Mouse (Mus musculus) liver, embryonic 16.5 days (tissue): Measurements from ENCODE around the gene Prss27. TPM values are rescaled to one million over a fixed set of nuclear protein-coding genes. Genes with fewer than 3 reads are reported as not detected.
"Not testable (repeated sequence)": the region's sequence is repeated elsewhere in the genome, so short reads cannot be mapped to it uniquely, and the experiment has no call there.

ENCODE experiments used
- ATAC-seq: fragments of 200-750 bp; cut with Nextera tagmentation; 2 replicates; pipeline ENCODE4 v1.8.0; 2017; ENCODE audit warnings: low read depth, mild to moderate bottlenecking, moderate number of reproducible peaks, moderate library complexity
- H3K27ac ChIP-seq: fragments of 300-500 bp; sonication (generic); 2 replicates; pipeline ENCODE4 v1.5.1; 2014; ENCODE audit warnings: mild to moderate bottlenecking, low read length
- H3K27me3 ChIP-seq: fragments of 300-500 bp; sonication (generic); 2 replicates; pipeline ENCODE4 v1.6.1; 2014; ENCODE audit warnings: low read depth, low read length, mixed read lengths; ENCODE audit not compliant: control insufficient read depth, insufficient read depth
- H3K36me3 ChIP-seq: fragments of 300-500 bp; sonication (generic); 2 replicates; pipeline ENCODE4 v1.6.1; 2014; ENCODE audit warnings: mild to moderate bottlenecking; ENCODE audit not compliant: control insufficient read depth, insufficient read depth
- H3K4me1 ChIP-seq: fragments of 300-500 bp; sonication (generic); 2 replicates; pipeline ENCODE4 v1.6.1; 2014; ENCODE audit warnings: low read depth, low read length, mixed read lengths; ENCODE audit not compliant: control insufficient read depth
- H3K4me2 ChIP-seq: fragments of 300-500 bp; sonication (generic); 2 replicates; pipeline ENCODE4 v1.6.1; 2014; ENCODE audit warnings: low read depth, low read length, mixed read lengths
- H3K4me3 ChIP-seq: fragments of 300-500 bp; sonication (generic); 2 replicates; pipeline ENCODE4 v1.5.1; 2014; ENCODE audit warnings: low read depth, mild to moderate bottlenecking, low read length
- H3K9ac ChIP-seq: fragments of 300-500 bp; sonication (generic); 2 replicates; pipeline ENCODE4 v1.6.1; 2014; ENCODE audit warnings: low read depth, low read length
- H3K9me3 ChIP-seq: fragments of 300-500 bp; sonication (generic); replicated peaks from 2 replicates; pipeline ENCODE4 v1.6.1; 2016; ENCODE audit warnings: low read length; ENCODE audit not compliant: control insufficient read depth
- WGBS: fragments of 180-500 bp; shearing (Covaris S2); extraction: QIAGEN DNeasy Blood & Tissue Kit; methylation state at CpG from one replicate; pipeline ENCODE4 v1.1.7; 2014; ENCODE audit not compliant: insufficient replicate concordance; 5-methylcytosine and 5-hydroxymethylcytosine counted together
- microRNA-seq: library from miRNA; unstranded; fragments of <30 nt; microRNA quantifications from one replicate; pipeline ENCODE4, GENCODE M21; 2016
- polyA plus RNA-seq: library from polyadenylated mRNA; unstranded; fragments of >200 nt; fragmentation: Nextera tagmentation; extraction: Ambion mirVana; gene quantifications from 2 replicates; pipeline ENCODE4 v1.2.1, GENCODE M21; 2015

The Prss27 gene
- polyA plus RNA-seq, 1 experiment from 2014 or later, result not detected

GRCm38 (mm10) chr17:24069531-24069930 lies 31.6 kb downstream of the Prss27 start:
- Histone ChIP-seq H3K9me3 (no peaks in the 10 kb centered on the region), H3K4me3 (no peak overlapping the region), H3K4me2 (no peak overlapping the region), H3K36me3 (no peaks in the 10 kb centered on the region), H3K9ac (no peak overlapping the region), H3K4me1 (peaks cover 3% of the 10 kb centered on the region; the same call in 1 of the 2 replicates), H3K27ac (no peak overlapping the region), H3K27me3 (no peaks in the 10 kb centered on the region)
- 83% methylated on average over 3 of the region's 3 CpGs for WGBS
- ATAC-seq, result no peak

- Histone ChIP-seq H3K36me3 (peaks cover 8% of the 10 kb centered on the region), H3K4me3 (peak within 1 kb of the TSS; percentile 82), H3K9ac (peak within 1 kb of the TSS; percentile 86), H3K27me3 (no peaks in the 10 kb centered on the region), H3K4me2 (peak within 1 kb of the TSS; percentile 53), H3K9me3 (no peaks in the 10 kb centered on the region), H3K27ac (peak within 1 kb of the TSS; percentile 27; the same call in 1 of the 2 replicates), H3K4me1 (peaks cover 3% of the 10 kb centered on the region; the same call in 1 of the 2 replicates)
- peak; percentile 98 for ATAC-seq
- under 1% methylated on average over 62 of the region's 62 CpGs for WGBS
Observed at GRCm38 (mm10) chr17:24072919-24073696, 35.2 kb downstream of the Prss27 start, which contains the start of gene Kctd5. Gene Kctd5, minus strand, starts transcription at chr17:24073485.

GRCm38 (mm10) chr17:24077101-24077500 lies 39.2 kb downstream of the Prss27 start:
- H3K9me3 ChIP-seq, result no peaks in the 10 kb centered on the region
- no peak overlapping the region for H3K4me3 ChIP-seq
- no peak overlapping the region for H3K9ac ChIP-seq
- no peak overlapping the region for H3K27ac ChIP-seq
- ATAC-seq, result no peak
- 80% methylated on average over 2 of the region's 2 CpGs for WGBS
- peaks cover 23% of the 10 kb centered on the region for H3K36me3 ChIP-seq
- H3K4me1 ChIP-seq, result peaks cover 1% of the 10 kb centered on the region; the same call in 1 of the 2 replicates
- no peak overlapping the region for H3K4me2 ChIP-seq
- no peaks in the 10 kb centered on the region for H3K27me3 ChIP-seq

- H3K27ac ChIP-seq, result no peak overlapping the region
- peaks cover 20% of the 10 kb centered on the region for H3K36me3 ChIP-seq
- 39% methylated on average over 1 of the region's 1 CpGs for WGBS
- H3K27me3 ChIP-seq, result no peaks in the 10 kb centered on the region
- H3K4me2 ChIP-seq, result no peak overlapping the region
- no peak for ATAC-seq
- H3K4me3 ChIP-seq, result no peak overlapping the region
- H3K4me1 ChIP-seq, result no peaks in the 10 kb centered on the region
- H3K9me3 ChIP-seq, result no peaks in the 10 kb centered on the region
- H3K9ac ChIP-seq, result no peak overlapping the region
Observed at GRCm38 (mm10) chr17:24084593-24084992, 46.6 kb downstream of the Prss27 start.

GRCm38 (mm10) chr17:24086399-24086798 lies 48.5 kb downstream of the Prss27 start:
- H3K4me3 ChIP-seq, H3K9me3 ChIP-seq, H3K9ac ChIP-seq, H3K27me3 ChIP-seq, ATAC-seq, H3K4me2 ChIP-seq, H3K4me1 ChIP-seq, H3K27ac ChIP-seq: not testable (repeated sequence)
- H3K36me3 ChIP-seq, result peaks cover 27% of the 10 kb centered on the region
- 75% methylated on average over 4 of the region's 4 CpGs for WGBS

- H3K36me3 ChIP-seq, result peaks cover 37% of the 10 kb centered on the region
- no peak for ATAC-seq
- 77% methylated on average over 1 of the region's 1 CpGs for WGBS
- H3K27me3 ChIP-seq, result no peaks in the 10 kb centered on the region
- no peak overlapping the region for H3K4me2 ChIP-seq
- H3K27ac ChIP-seq, result no peak overlapping the region
- no peaks in the 10 kb centered on the region for H3K9me3 ChIP-seq
- no peak overlapping the region for H3K9ac ChIP-seq
- no peaks in the 10 kb centered on the region for H3K4me1 ChIP-seq
- no peak overlapping the region for H3K4me3 ChIP-seq
Observed at GRCm38 (mm10) chr17:24090575-24090974, 52.6 kb downstream of the Prss27 start.

Small RNA genes lying within 50 kb of the gene (microRNA-seq; reads per million reads assigned to microRNA genes)
- not detected for gene Gm27700

Other genes with a start within 250 kb of the Prss27 start
- gene Srrm2, start 247.6 kb upstream of the Prss27 start, polyA plus RNA-seq, result 150 and 172 TPM in 2 replicates
- 426 and 436 TPM in 2 replicates for gene Elob, start 209.0 kb upstream of the Prss27 start, polyA plus RNA-seq
- not detected in 2 replicates for gene Prss33, start 202.1 kb upstream of the Prss27 start, polyA plus RNA-seq
- gene Prss32, start 194.3 kb upstream of the Prss27 start, polyA plus RNA-seq, result not detected in 2 replicates
- 0.06 TPM in 1 of 2 replicates, not detected in the other for gene Prss41, start 194.0 kb upstream of the Prss27 start, polyA plus RNA-seq
- gene Prss21, start 170.1 kb upstream of the Prss27 start, polyA plus RNA-seq, result not detected in 2 replicates
- gene Dcpp1, start 157.3 kb upstream of the Prss27 start, polyA plus RNA-seq, result not detected in 2 replicates
- not detected in 2 replicates for gene Dcpp2, start 157.3 kb upstream of the Prss27 start, polyA plus RNA-seq
- gene Dcpp3, start 120.7 kb upstream of the Prss27 start, polyA plus RNA-seq, result not detected in 2 replicates
- gene Sbp, start 96.5 kb upstream of the Prss27 start, polyA plus RNA-seq, result not detected in 2 replicates
- gene Sbpl, start 82.9 kb upstream of the Prss27 start, polyA plus RNA-seq, result not detected in 2 replicates
- 0.07 TPM in 1 of 2 replicates, not detected in the other for gene Prss30, start 57.6 kb upstream of the Prss27 start, polyA plus RNA-seq
- gene Prss22, start 40.0 kb upstream of the Prss27 start, polyA plus RNA-seq, result not detected in 2 replicates
- 10.3 and 10.8 TPM in 2 replicates for gene Kctd5, start 35.3 kb downstream of the Prss27 start, polyA plus RNA-seq
- gene Pdpk1, start 112.8 kb downstream of the Prss27 start, polyA plus RNA-seq, result 24.3 and 24.4 TPM in 2 replicates
- gene Amdhd2, start 125.6 kb downstream of the Prss27 start, polyA plus RNA-seq, result 20.7 and 25.0 TPM in 2 replicates
- gene Atp6v0c, start 131.6 kb downstream of the Prss27 start, polyA plus RNA-seq, result 352 and 382 TPM in 2 replicates
- gene Tbc1d24, start 167.4 kb downstream of the Prss27 start, polyA plus RNA-seq, result 7.0 and 7.4 TPM in 2 replicates
- 0.65 and 0.78 TPM in 2 replicates for gene Ntn3, start 171.4 kb downstream of the Prss27 start, polyA plus RNA-seq
- 7.1 and 7.4 TPM in 2 replicates for gene Tedc2, start 182.7 kb downstream of the Prss27 start, polyA plus RNA-seq
- 72.1 and 75.2 TPM in 2 replicates for gene Ccnf, start 213.3 kb downstream of the Prss27 start, polyA plus RNA-seq